Mouse (Mus musculus) intestine, embryonic 14.5 days (tissue): ENCODE measurements around the gene Tspo. TPM values are rescaled to one million over a fixed set of nuclear protein-coding genes. Genes with fewer than 3 reads are reported as not detected.

Experiments
- ATAC-seq: fragments of 200-750 bp; cut with Nextera tagmentation; replicated peaks from 2 replicates; pipeline ENCODE4 v1.8.0; 2017; ENCODE audit warnings: low read depth, moderate number of reproducible peaks, moderate TSS enrichment, moderate library complexity; ENCODE audit not compliant: low FRiP score, low TSS enrichment
- DNase-seq: peaks from one replicate; pipeline ENCODE4 v3.0.0-alpha.2; 2018; ENCODE audit warnings: low spot score
- H3K27ac ChIP-seq: fragments of 300-500 bp; sonication (generic); 2 replicates; pipeline ENCODE4 v1.5.1; 2014; ENCODE audit warnings: low read depth, mild to moderate bottlenecking, control low read depth
- H3K27me3 ChIP-seq: fragments of 300-500 bp; sonication (generic); replicated peaks from 2 replicates; pipeline ENCODE4 v1.6.1; 2014; ENCODE audit warnings: low read length, control low read depth; ENCODE audit not compliant: control insufficient read depth, insufficient read depth
- H3K36me3 ChIP-seq: fragments of 300-500 bp; sonication (generic); 2 replicates; pipeline ENCODE4 v1.6.1; 2014; ENCODE audit warnings: low read length, control low read depth; ENCODE audit not compliant: control insufficient read depth, insufficient read depth
- H3K4me1 ChIP-seq: fragments of 300-500 bp; sonication (generic); replicated peaks from 2 replicates; pipeline ENCODE4 v1.6.1; 2014; ENCODE audit warnings: low read length, control low read depth, mixed read lengths; ENCODE audit not compliant: control insufficient read depth, insufficient read depth
- H3K4me2 ChIP-seq: fragments of 300-500 bp; sonication (generic); 2 replicates; pipeline ENCODE4 v1.6.1; 2014; ENCODE audit warnings: low read length
- H3K4me3 ChIP-seq: fragments of 300-500 bp; sonication (generic); 2 replicates; pipeline ENCODE4 v1.5.1; 2014; ENCODE audit warnings: low read depth, low read length, control low read depth, mixed read lengths
- H3K9ac ChIP-seq: fragments of 300-500 bp; sonication (generic); 2 replicates; pipeline ENCODE4 v1.6.1; 2014; ENCODE audit warnings: mild to moderate bottlenecking, low read length
- H3K9me3 ChIP-seq: fragments of 300-500 bp; sonication (generic); 2 replicates; pipeline ENCODE4 v1.6.1; 2016; ENCODE audit warnings: low read length, control low read depth; ENCODE audit not compliant: control insufficient read depth
- WGBS: fragments of 180-500 bp; shearing (Covaris S2); extraction: QIAGEN DNeasy Blood & Tissue Kit; methylation state at CpG from one replicate; pipeline ENCODE4 v1.1.7; 2014; 5-methylcytosine and 5-hydroxymethylcytosine counted together
- polyA plus RNA-seq: library from polyadenylated mRNA; unstranded; fragments of >200 nt; fragmentation: Nextera tagmentation; extraction: Ambion mirVana; gene quantifications from 2 replicates; pipeline ENCODE4 v1.2.1, GENCODE M21; 2014

Gene Tspo
- polyA plus RNA-seq, 1 experiment from 2014 or later = 107 TPM

DNA sequence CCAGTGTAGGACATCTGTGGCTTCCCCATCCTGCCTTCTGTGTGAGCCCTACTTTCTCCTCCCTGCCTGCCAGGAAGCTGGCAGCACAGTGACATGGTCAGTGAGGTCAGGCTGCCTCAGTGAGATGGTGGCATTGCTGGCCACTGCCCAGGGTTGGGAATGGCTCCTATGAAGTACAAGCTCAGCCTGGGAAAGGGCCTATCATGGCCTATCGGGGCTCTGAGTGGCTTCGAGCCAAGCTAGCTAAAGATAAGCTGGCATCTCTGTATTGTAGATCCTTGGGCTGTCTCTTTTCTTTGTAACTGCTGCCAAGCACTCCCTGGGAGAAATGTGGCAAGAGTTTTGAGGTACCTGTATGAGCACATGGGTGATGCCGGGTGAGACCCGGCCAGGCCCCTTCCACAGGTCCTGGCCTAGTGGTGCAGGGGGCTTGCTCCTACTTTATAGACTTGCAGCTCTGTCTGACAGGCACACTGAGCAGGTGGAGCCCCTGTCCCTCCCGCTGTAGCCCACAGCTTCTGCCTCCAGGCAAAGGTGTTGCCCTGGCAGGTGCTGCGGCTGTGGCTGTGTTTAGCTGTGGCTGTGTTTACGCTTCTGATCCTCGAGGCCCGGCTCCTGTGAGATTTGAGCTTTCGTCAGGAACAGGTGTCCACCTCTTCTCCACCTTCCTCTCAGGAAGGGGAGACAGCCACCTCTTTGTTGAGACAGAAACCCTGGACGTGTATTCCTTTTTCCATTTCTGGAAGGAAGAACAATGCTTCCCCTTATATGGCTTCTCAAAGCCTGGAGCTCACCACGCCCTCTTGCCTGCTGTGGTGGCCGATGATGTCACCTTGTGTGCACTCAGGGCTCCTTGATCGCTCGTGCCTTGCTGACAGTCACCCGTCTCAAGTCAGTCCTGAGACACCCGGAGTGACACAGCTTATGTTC, 28.2 kb upstream of the Tspo start:
- Histone ChIP-seq H3K4me1 (peaks cover 4% of the 10 kb centered on the region; the same call in 1 of the 2 replicates), H3K4me2 (no peak overlapping the region), H3K4me3 (no peak overlapping the region), H3K9me3 (no peaks in the 10 kb centered on the region), H3K36me3 (no peaks in the 10 kb centered on the region), H3K27me3 (no peaks in the 10 kb centered on the region), H3K27ac (peak overlapping the region; percentile 57; the same call in 1 of the 2 replicates), H3K9ac (no peak overlapping the region)
- peak; percentile 69 for ATAC-seq
- peak; percentile 60 for DNase-seq
- WGBS = 63% methylated on average over 17 of the region's 17 CpGs

DNA sequence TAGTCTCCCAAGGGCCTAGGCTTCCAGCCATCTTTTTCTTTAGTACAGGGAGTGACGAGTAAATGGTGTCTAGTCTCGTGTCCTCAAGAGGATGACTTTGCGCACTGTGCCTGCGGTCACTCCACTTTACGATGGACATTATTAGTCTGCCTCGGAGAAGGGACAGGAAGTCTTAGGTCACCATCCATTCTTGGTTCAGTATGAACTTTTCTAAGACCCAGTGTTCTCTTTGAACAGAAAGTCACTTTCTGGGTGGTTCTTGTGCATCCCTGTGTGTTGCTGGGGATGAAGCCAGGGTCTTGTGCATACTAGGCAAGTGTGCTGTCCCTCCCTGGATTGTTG, 27.5 kb upstream of the Tspo start:
- no peak overlapping the region for H3K4me3 ChIP-seq
- no peak overlapping the region for H3K4me2 ChIP-seq
- H3K4me1 ChIP-seq = peaks cover 4% of the 10 kb centered on the region; the same call in 1 of the 2 replicates
- H3K27me3 ChIP-seq = no peaks in the 10 kb centered on the region
- H3K9ac ChIP-seq = no peak overlapping the region
- DNase-seq (no peak), ATAC-seq (no peak)
- WGBS = 80% methylated on average over 6 of the region's 6 CpGs
- H3K27ac ChIP-seq = no peak overlapping the region
- no peaks in the 10 kb centered on the region for H3K9me3 ChIP-seq
- H3K36me3 ChIP-seq = no peaks in the 10 kb centered on the region

DNA sequence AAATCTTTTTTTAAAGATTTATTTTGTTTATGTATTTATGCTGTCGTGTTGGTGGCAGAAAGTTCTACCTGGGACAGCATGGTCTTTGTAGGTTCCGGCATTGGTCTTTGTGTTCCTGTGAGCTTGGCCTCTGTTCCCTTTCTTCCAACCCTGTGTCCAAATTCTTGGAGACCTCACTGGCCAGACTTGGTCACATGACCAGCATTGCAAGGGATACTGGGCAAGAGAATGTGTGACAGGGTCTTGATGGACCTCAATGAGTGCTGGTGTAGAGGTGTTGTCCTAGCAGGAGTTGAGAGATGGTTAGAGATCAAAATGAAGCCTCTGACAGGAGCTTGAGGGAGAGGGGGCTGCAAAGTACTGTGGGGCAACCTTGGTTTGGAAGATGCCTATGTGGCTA, 24.5 kb upstream of the Tspo start:
- no peak overlapping the region for H3K4me2 ChIP-seq
- no peaks in the 10 kb centered on the region for H3K36me3 ChIP-seq
- no peak overlapping the region for H3K9ac ChIP-seq
- no peaks in the 10 kb centered on the region for H3K9me3 ChIP-seq
- 93% methylated on average over 2 of the region's 2 CpGs for WGBS
- no peak for DNase-seq
- H3K4me1 ChIP-seq = peaks cover 4% of the 10 kb centered on the region; the same call in 1 of the 2 replicates
- no peaks in the 10 kb centered on the region for H3K27me3 ChIP-seq
- no peak for ATAC-seq
- H3K27ac ChIP-seq = no peak overlapping the region
- no peak overlapping the region for H3K4me3 ChIP-seq

DNA sequence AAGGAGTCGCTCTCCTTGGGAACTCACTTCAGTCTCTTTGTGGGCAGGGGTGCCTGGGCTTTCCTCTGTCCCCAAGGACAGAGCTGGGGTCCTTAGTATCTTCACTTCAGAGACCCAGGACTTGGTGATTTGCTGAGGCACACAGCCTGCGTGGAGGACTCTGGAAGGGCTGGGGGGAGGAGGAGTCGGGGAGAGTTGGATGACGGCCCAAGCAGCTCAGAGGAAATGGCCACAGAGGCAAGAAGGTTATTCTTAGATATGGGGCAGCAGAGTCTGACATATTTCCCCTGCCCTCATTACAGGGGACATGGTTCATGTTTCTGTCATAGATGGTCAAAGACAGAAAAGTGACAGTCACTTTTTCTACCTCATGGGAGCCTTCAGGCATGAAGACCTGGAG, 23.5 kb upstream of the Tspo start:
- 52% methylated on average over 4 of the region's 4 CpGs for WGBS
- H3K4me1 ChIP-seq = peaks cover 4% of the 10 kb centered on the region; the same call in 1 of the 2 replicates
- no peaks in the 10 kb centered on the region for H3K27me3 ChIP-seq
- H3K9me3 ChIP-seq = no peaks in the 10 kb centered on the region
- 0 out of 2 replicates have a peak, but pooled peaks cover under 1% of the 10 kb centered on the region for H3K36me3 ChIP-seq
- no peak overlapping the region for H3K4me2 ChIP-seq
- no peak overlapping the region for H3K9ac ChIP-seq
- H3K27ac ChIP-seq = no peak overlapping the region
- DNase-seq (no peak), ATAC-seq (no peak)
- H3K4me3 ChIP-seq = no peak overlapping the region

DNA sequence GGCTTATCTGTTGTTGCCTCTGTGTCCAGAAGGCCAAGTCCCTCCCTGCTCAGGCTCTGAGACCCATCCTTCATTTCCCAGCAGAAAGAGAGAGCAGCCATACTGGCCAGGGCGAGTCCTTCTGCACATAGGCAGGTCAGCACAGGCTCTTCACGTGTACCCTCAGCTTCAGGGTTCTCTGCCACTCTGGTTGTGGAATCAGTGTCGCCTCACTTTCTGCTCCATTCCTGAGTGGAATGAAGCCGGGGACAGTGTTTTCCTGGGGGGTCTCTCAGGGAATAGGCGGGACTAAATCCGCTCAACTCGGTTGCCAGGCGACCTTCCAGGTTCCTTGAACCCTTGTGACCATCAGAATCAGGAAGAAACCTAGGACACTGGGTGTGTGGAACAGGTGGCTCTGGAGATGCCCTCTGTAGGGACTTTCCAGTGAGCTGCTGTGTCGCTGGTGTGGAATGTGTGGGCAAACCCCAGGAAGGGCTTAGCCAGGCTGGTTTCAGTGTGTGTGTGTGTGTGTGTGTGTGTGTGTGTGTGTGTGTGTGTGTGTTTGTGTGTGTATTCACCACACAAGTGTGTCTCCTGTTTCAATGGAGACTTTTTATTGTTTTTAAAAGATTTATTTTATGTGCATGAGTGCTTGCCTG, 21.6 kb upstream of the Tspo start:
- ATAC-seq = no peak
- H3K4me2 ChIP-seq = no peak overlapping the region
- DNase-seq = no peak
- 74% methylated on average over 9 of the region's 9 CpGs for WGBS
- no peaks in the 10 kb centered on the region for H3K9me3 ChIP-seq
- peaks cover 19% of the 10 kb centered on the region for H3K36me3 ChIP-seq
- H3K27me3 ChIP-seq = no peaks in the 10 kb centered on the region
- no peak overlapping the region for H3K9ac ChIP-seq
- peaks cover 4% of the 10 kb centered on the region; the same call in 1 of the 2 replicates for H3K4me1 ChIP-seq
- no peak overlapping the region for H3K4me3 ChIP-seq
- no peak overlapping the region for H3K27ac ChIP-seq

DNA sequence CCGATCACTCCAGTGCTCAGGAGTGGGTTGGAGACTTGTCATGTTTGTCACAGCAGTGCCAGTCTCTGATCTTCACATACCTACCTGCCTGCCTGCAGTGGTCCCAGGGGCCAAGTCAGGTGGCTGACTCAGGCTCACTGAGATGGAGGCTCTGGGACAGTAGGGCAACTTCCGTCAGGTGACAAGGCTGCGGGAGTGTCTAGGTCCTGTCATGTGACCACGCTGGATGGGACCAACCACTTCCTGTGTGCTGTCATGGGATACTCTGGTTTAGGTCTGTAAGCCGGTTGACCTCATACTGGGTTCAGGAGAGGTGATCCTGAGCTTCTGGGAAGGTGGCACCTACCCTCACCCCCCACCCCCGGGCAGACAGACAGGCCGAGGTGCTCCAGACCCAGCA, 17.4 kb upstream of the Tspo start:
- H3K4me1 ChIP-seq = no peaks in the 10 kb centered on the region
- H3K27ac ChIP-seq = no peak overlapping the region
- no peaks in the 10 kb centered on the region for H3K9me3 ChIP-seq
- H3K4me2 ChIP-seq = no peak overlapping the region
- DNase-seq = no peak
- H3K36me3 ChIP-seq = peaks cover 62% of the 10 kb centered on the region
- H3K4me3 ChIP-seq = no peak overlapping the region
- WGBS = 84% methylated on average over 7 of the region's 7 CpGs
- H3K27me3 ChIP-seq = no peaks in the 10 kb centered on the region
- no peak for ATAC-seq
- no peak overlapping the region for H3K9ac ChIP-seq

DNA sequence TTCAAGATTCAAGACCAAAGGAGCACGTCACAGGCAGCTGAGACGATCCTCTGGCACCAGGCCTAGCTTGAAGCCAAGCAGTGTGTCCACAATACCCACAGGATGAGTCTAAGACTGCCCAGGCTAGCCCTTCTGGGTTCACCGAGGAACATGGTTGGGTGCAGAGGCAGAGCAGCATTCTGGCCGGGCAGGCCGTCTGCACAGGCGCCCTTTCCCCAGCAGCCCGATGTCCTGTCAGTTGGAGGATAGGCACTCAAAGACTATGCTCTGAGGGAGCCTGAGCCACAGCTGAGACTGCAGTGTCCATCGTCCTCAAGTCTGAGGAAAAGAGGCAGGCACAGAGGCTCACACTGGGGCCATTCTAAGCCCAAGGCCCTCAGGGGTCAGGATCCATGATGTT, 16.2 kb upstream of the Tspo start:
- Histone ChIP-seq H3K4me2 (no peak overlapping the region), H3K4me3 (no peak overlapping the region), H3K36me3 (peaks cover 70% of the 10 kb centered on the region), H3K4me1 (no peaks in the 10 kb centered on the region), H3K9me3 (no peaks in the 10 kb centered on the region), H3K9ac (no peak overlapping the region), H3K27ac (no peak overlapping the region), H3K27me3 (no peaks in the 10 kb centered on the region)
- no peak for ATAC-seq
- DNase-seq = no peak
- WGBS = 91% methylated on average over 8 of the region's 8 CpGs

DNA sequence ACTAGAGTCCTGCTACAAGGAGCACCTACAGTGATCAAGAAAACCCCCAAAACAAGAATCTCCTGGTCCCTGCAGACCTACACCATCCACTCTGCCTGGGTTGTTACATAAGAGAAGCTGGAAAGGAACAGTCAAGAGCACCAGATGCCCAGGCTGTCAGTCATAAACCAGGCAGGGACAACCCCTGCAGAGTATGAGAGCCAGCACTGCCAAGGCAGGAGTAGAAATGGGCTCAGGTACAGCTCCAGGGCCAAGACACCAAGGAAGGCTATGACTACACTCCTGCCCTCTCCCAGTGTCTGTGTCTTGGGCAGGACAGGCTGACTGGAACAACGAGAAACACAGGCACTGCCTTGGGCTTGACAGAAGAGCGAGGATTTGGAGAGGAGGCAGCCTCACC, 13.3 kb upstream of the Tspo start:
- Histone ChIP-seq H3K36me3 (peaks cover 75% of the 10 kb centered on the region), H3K4me2 (no peak overlapping the region), H3K27me3 (no peaks in the 10 kb centered on the region), H3K27ac (no peak overlapping the region), H3K9me3 (no peaks in the 10 kb centered on the region), H3K4me1 (0 out of 2 replicates have a peak, but pooled peaks cover 5% of the 10 kb centered on the region), H3K4me3 (no peak overlapping the region), H3K9ac (no peak overlapping the region)
- ATAC-seq (no peak), DNase-seq (no peak)
- 81% methylated on average over 2 of the region's 2 CpGs for WGBS
